Mouse (Mus musculus) embryonic facial prominence, embryonic 13.5 days (tissue): Measurements from ENCODE around the gene Lcorl. TPM values are rescaled to one million over a fixed set of nuclear protein-coding genes. Genes with fewer than 3 reads are reported as not detected.

ENCODE experiments used
- ATAC-seq: fragments of 200-750 bp; cut with Nextera tagmentation; 2 replicates; pipeline ENCODE4 v1.8.0; 2017; ENCODE audit warnings: low read depth; ENCODE audit not compliant: insufficient number of reproducible peaks, insufficient read depth, low FRiP score, low TSS enrichment
- H3K27ac ChIP-seq: fragments of 300-500 bp; sonication (generic); 2 replicates; pipeline ENCODE4 v1.5.1; 2015; ENCODE audit warnings: moderate library complexity, mild to moderate bottlenecking, inconsistent platforms
- H3K27me3 ChIP-seq: fragments of 300-500 bp; sonication (generic); 2 replicates; pipeline ENCODE4 v1.6.1; 2015; ENCODE audit warnings: mild to moderate bottlenecking, inconsistent platforms
- H3K36me3 ChIP-seq: fragments of 300-500 bp; sonication (generic); 2 replicates; pipeline ENCODE4 v1.6.1; 2015; ENCODE audit warnings: mild to moderate bottlenecking, inconsistent platforms
- H3K4me1 ChIP-seq: fragments of 300-500 bp; sonication (generic); 2 replicates; pipeline ENCODE4 v1.6.1; 2015; ENCODE audit warnings: inconsistent platforms
- H3K4me2 ChIP-seq: fragments of 300-500 bp; sonication (generic); 2 replicates; pipeline ENCODE4 v1.6.1; 2015; ENCODE audit warnings: moderate library complexity, mild to moderate bottlenecking, inconsistent platforms
- H3K4me3 ChIP-seq: fragments of 300-500 bp; sonication (generic); 2 replicates; pipeline ENCODE4 v1.5.1; 2015; ENCODE audit warnings: mild to moderate bottlenecking, inconsistent platforms
- H3K9ac ChIP-seq: fragments of 300-500 bp; sonication (generic); 2 replicates; pipeline ENCODE4 v1.6.1; 2015; ENCODE audit warnings: mild to moderate bottlenecking, inconsistent platforms
- H3K9me3 ChIP-seq: fragments of 300-500 bp; sonication (generic); 2 replicates; pipeline ENCODE4 v1.6.1; 2016; ENCODE audit warnings: inconsistent platforms
- WGBS: fragments of 180-500 bp; shearing (Covaris S2); methylation state at CpG from one replicate; pipeline ENCODE4 v1.1.7; 2015; ENCODE audit warnings: mixed read lengths; 5-methylcytosine and 5-hydroxymethylcytosine counted together
- polyA plus RNA-seq: library from polyadenylated mRNA; unstranded; fragments of >200 nt; fragmentation: Nextera tagmentation; extraction: Ambion mirVana; gene quantifications from 2 replicates; pipeline ENCODE4 v1.2.1, GENCODE M21; 2015

The Lcorl gene
- 25.2 and 26.7 TPM in 2 replicates for polyA plus RNA-seq

DNA sequence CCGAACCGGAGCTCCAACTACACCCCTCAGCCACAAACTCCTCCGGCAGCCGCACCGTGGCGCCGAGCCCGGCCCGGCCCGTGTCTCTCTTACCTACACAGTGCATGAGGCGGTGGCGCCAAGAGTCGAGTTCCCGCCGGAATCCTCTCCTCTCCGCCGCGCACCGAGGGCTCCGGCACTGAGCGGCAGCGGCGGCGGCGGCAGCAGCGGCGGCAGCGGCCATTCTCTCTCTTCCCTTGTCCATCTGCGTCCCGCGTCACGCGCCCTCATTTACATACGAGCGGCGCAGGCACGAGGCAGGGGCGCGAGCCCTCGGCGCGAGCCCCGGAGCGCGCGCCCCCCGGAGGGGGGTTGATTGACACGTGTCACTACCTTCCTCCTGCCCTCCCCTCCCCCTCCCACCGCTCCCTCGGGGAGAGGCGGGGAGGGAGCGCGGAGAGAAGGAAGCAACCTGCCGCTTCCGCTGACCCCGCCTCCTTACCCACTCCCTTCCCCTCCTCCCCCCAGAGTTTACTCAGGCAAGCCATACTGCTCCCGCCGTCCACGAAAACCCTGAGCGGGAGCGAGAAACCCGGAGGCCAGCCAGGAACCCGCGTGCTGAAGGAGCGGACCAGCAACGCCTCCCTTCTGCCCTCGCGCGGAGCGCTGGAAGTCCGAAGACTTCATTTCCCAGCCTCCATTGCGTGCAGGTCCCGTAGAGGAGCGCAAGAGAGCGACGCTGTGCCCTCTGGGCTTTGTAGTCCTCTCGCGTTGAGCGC is at the start of gene Lcorl:
TSS of gene Lcorl (minus strand) at position 362 of the 758 bp plus-strand sequence.
- Histone ChIP-seq H3K4me3 (peak within 1 kb of the TSS; percentile 88), H3K4me2 (peak within 1 kb of the TSS; percentile 78), H3K27ac (peak within 1 kb of the TSS; percentile 99), H3K9ac (peak within 1 kb of the TSS; percentile 92), H3K9me3 (no peaks in the 10 kb centered on the region), H3K4me1 (peaks cover 6% of the 10 kb centered on the region; the same call in 1 of the 2 replicates), H3K27me3 (no peaks in the 10 kb centered on the region), H3K36me3 (no peaks in the 10 kb centered on the region)
- peak; percentile 96 for ATAC-seq
- WGBS: under 1% methylated on average over 69 of the region's 79 CpGs

DNA sequence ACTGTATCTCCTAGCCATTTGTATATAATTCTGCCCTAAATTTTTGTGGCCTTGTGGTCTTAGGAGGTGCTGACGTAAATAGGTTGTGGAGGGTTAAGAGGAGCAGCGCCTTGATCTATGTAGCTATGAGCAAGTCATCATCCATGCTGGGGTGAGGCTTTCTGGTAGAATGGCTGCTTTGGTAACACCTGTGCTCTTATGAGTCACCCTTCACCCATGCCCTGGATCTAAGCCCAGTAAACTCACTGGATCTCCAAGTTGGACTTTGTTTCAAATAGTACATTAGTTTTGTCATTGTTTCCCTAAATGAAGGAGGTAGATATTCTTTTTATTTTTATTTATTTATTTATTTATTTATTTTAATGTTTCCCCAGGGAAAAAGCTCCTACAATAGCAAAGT is 47.3 kb upstream of the Lcorl start:
- WGBS: 94% methylated on average over 2 of the region's 2 CpGs
- no peaks in the 10 kb centered on the region for H3K27me3 ChIP-seq
- no peak for ATAC-seq

DNA sequence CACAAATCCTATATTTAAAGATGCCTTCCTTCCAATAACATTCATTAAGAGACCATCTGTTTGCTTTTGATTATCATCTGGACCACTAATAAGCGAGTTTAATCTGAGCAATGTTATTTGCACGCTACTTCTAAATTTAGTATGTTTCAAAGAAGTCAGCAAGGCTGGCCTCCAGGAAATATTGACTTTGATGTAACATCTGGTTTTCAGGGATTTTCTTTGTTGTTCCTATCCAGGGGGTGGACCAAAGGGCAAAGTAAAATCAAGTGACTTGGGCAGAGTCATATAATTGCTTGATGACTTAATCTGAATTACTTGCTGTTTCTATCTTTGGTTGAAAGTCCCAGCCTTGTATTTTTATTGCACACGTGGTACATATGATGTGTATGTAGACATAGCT is 45.8 kb upstream of the Lcorl start:
- Histone ChIP-seq H3K36me3 (no peaks in the 10 kb centered on the region), H3K9ac (no peak overlapping the region), H3K9me3 (no peaks in the 10 kb centered on the region), H3K27ac (no peak overlapping the region), H3K4me1 (no peaks in the 10 kb centered on the region), H3K27me3 (no peaks in the 10 kb centered on the region), H3K4me2 (no peak overlapping the region), H3K4me3 (no peak overlapping the region)
- ATAC-seq: no peak
- 27% methylated on average over 3 of the region's 3 CpGs for WGBS

More for the DNA sequence above, 47.3 kb upstream of the Lcorl start:
- Histone ChIP-seq H3K9me3 (no peaks in the 10 kb centered on the region), H3K4me2 (no peak overlapping the region), H3K4me1 (no peaks in the 10 kb centered on the region), H3K27ac (no peak overlapping the region), H3K9ac (no peak overlapping the region), H3K36me3 (no peaks in the 10 kb centered on the region), H3K4me3 (no peak overlapping the region)

DNA sequence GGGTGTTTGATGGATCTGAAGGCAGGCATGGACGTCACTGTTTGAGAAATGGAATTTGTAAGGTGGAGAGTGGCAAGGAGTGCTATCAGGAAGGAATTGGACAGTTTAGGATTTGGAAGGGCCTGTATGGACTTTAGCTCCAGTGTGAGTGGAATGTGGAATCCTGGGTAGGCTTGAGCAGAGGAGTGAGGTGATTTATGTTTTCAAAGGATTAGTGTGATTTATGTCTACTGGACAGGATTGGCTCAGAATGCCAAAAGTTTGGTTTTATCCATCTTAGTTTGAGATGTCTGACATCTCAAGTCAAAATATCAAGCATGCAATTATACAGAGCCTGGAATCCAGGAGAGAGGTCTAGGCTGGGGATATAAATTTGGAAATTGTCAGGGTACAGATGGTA is 37.9 kb upstream of the Lcorl start:
- no peak for ATAC-seq
- WGBS: 70% methylated on average over 1 of the region's 1 CpGs

DNA sequence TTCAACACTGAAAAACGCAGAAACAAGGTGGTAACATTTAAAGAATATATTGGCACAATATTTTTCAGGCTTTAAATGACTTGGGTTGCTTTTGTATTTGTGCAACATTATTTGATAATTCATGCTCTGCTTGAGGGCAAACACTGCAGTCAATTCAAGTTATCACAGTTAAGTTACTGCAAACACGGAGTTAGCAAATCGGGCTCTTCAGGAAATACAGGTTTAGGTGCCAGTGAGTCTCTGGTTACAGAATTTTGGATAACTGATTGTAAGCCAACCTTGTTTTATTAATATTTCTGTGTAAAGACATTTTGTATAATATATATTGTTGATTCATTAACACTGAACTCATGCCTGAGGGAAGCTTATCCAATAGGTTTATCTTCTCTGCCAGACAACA is 36.3 kb upstream of the Lcorl start:
- H3K27me3 ChIP-seq: no peaks in the 10 kb centered on the region
- WGBS: 56% methylated on average over 3 of the region's 3 CpGs
- H3K4me3 ChIP-seq: no peak overlapping the region
- ATAC-seq: no peak
- no peaks in the 10 kb centered on the region for H3K9me3 ChIP-seq
- no peak overlapping the region for H3K27ac ChIP-seq
- H3K36me3 ChIP-seq: no peaks in the 10 kb centered on the region
- no peak overlapping the region for H3K9ac ChIP-seq
- no peaks in the 10 kb centered on the region for H3K4me1 ChIP-seq
- no peak overlapping the region for H3K4me2 ChIP-seq

More for the DNA sequence above, 37.9 kb upstream of the Lcorl start:
- Histone ChIP-seq H3K4me2 (no peak overlapping the region), H3K4me1 (no peaks in the 10 kb centered on the region), H3K36me3 (no peaks in the 10 kb centered on the region), H3K9me3 (no peaks in the 10 kb centered on the region), H3K27me3 (no peaks in the 10 kb centered on the region), H3K27ac (no peak overlapping the region), H3K9ac (no peak overlapping the region), H3K4me3 (no peak overlapping the region)

DNA sequence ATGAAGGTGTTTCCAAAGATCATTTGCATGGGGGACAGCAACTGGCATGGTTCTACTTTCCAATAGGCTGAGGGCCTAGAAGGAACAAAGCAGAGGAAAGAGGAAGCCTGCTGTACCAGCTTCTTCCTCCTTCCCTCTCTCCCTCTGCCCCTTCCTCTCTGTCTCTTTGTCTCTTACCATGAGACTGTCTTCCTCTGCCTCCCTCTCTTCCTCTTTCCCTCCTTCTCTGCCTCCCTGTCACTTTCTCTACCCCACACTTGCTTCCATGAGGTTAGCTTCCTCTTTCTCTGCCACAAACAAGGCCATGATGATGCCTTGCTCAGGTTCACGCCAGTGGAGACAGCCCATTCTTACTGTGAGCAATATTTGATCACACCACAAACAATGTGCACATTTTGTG is 18.9 kb upstream of the Lcorl start:
- Histone ChIP-seq H3K4me3 (no peak overlapping the region), H3K4me1 (peaks cover 3% of the 10 kb centered on the region; the same call in 1 of the 2 replicates), H3K27ac (no peak overlapping the region), H3K36me3 (no peaks in the 10 kb centered on the region), H3K27me3 (no peaks in the 10 kb centered on the region), H3K9me3 (no peaks in the 10 kb centered on the region), H3K9ac (no peak overlapping the region), H3K4me2 (no peak overlapping the region)
- 87% methylated on average over 1 of the region's 1 CpGs for WGBS
- ATAC-seq: no peak

DNA sequence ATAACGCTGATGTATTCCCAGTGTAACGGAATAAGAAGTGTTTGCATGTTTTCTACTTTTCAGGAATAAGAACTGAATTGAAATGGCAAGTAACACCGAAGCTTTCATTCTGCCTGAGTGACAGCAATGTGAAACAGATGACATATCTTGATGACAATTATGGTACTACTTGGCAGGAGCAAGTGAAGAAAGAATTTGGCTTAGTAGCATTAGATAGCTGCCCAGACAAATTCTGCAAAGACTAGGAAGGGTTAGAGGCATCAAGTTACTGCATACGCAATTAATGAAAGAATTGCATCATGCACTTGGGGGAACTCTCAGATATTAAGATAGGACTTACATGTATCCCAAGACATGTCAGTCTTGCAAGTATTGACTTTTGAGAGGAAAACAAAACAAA is 18.1 kb upstream of the Lcorl start:
- ATAC-seq: no peak
- WGBS: 54% methylated on average over 4 of the region's 4 CpGs
- no peaks in the 10 kb centered on the region for H3K27me3 ChIP-seq
- H3K9me3 ChIP-seq: no peaks in the 10 kb centered on the region
- peaks cover 3% of the 10 kb centered on the region; the same call in 1 of the 2 replicates for H3K4me1 ChIP-seq
- H3K9ac ChIP-seq: no peak overlapping the region
- H3K4me2 ChIP-seq: no peak overlapping the region
- H3K36me3 ChIP-seq: no peaks in the 10 kb centered on the region
- H3K4me3 ChIP-seq: no peak overlapping the region
- no peak overlapping the region for H3K27ac ChIP-seq

DNA sequence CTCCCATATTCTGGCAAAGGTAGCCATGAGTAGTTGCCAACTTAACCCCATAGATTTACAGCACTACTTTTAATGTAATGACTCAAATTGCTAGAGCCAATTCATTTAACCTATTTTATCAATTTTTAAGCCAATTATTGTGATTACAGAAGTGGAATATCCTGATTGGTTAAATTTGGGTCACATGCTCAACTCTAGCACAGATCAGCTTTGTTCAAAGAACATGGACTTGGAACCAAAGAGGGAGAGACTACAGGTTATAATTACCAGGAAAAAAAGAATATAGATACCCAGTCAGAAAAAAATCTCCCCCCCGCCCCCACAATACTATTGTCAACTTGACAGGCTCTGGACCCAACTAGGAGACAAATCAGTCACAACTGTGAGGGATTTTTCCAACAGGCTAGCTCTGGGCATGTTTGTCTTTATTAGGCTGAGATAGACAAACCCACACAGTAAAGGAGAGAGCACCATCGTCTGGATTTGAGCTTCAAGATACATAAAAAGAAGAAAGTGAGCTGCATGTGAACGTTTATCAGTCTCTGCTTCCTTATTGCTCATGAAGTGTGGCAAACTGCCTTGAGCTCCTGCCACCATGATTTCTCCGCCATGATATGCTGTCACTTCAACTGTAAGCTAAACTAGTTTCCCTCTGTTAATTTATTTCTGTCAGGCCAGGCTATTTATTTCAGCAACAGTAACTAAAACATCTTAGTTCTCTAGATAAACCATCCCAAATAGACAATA is 17.0 kb upstream of the Lcorl start:
- H3K9me3 ChIP-seq: no peaks in the 10 kb centered on the region
- H3K4me1 ChIP-seq: peaks cover 3% of the 10 kb centered on the region; the same call in 1 of the 2 replicates
- H3K4me3 ChIP-seq: no peak overlapping the region
- H3K27ac ChIP-seq: no peak overlapping the region
- 85% methylated on average over 4 of the region's 4 CpGs for WGBS
- H3K9ac ChIP-seq: no peak overlapping the region
- H3K27me3 ChIP-seq: no peaks in the 10 kb centered on the region
- no peak for ATAC-seq
- H3K4me2 ChIP-seq: no peak overlapping the region
- H3K36me3 ChIP-seq: no peaks in the 10 kb centered on the region

DNA sequence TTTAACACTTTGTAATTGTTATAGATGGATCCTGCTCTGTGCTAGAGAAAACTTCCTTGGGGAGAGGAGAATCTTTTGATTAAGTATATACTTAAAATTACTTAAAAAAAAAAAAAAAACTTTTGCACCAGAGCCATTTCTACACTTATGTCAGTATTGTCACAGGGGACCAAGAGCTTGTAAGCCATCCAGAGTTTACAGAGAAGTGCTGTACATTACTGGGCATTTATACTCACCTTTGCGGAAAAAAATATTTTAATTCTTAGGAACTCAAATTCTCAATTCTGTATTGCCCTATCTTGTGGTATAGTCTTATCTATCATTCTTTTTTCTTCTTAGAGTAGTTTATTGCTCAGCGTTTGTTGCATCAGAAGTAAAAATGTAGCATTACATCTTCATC is 953 bp upstream of the Lcorl start:
- Histone ChIP-seq H3K27me3 (no peaks in the 10 kb centered on the region), H3K4me3 (peak overlapping the region; percentile 88), H3K9ac (no peak overlapping the region), H3K27ac (no peak overlapping the region), H3K4me2 (peak overlapping the region; percentile 78), H3K9me3 (no peaks in the 10 kb centered on the region), H3K4me1 (peaks cover 6% of the 10 kb centered on the region; the same call in 1 of the 2 replicates), H3K36me3 (no peaks in the 10 kb centered on the region)
- no peak for ATAC-seq
- WGBS: 80% methylated on average over 2 of the region's 2 CpGs

DNA sequence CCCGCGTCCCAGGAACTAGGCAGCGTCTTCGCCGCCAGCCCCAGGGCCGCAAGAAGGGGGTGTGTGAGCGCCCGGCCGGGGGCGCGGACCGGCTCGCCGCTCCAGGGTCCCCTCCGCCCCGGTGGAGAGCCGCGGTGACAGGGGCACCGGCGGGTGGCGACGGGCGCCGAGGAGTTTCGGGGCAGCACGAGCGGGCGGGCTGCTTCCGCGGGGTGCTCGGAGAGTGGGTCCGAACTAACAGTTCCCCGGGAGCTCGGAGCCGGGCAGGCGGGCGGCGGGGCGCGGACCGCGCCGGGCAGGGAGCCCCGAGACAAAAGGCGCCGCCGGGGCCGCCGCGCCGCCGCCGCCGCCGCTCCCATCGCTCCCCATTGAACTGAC is 550 bp downstream of the Lcorl start:
- 0% methylated on average over 50 of the region's 56 CpGs for WGBS
- peak overlapping the region; percentile 88 for H3K4me3 ChIP-seq
- peak overlapping the region; percentile 99 for H3K27ac ChIP-seq
- no peaks in the 10 kb centered on the region for H3K27me3 ChIP-seq
- peak overlapping the region; percentile 92 for H3K9ac ChIP-seq
- no peaks in the 10 kb centered on the region for H3K36me3 ChIP-seq
- H3K9me3 ChIP-seq: no peaks in the 10 kb centered on the region
- H3K4me1 ChIP-seq: peaks cover 6% of the 10 kb centered on the region; the same call in 1 of the 2 replicates
- peak overlapping the region; percentile 78 for H3K4me2 ChIP-seq
- peak; percentile 8 for ATAC-seq

DNA sequence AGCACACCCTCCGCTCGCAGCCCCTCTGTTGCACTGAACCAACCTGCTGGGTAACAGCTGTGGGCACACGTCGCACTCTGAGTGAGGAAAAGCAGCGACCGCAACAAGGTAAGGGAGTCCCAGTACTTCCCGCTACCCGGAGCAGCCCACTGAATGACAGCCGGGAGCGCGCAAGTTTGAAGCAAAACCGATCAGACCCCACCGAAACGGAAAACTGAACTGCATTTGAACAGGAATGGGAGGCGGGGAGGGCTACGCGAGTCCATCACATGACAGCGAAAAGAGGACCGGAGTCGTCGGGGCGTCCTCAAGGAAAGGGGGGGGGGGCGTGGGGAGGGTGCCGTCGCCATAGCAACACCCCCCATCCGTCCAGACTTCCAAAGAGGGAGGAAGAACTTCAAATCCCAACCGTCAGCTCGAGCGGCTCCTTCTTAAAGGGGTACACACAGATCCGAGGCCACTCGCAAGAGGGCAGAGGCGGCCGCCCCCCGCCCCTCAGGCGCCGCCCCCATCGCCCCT is 1.1 kb downstream of the Lcorl start:
- WGBS: under 1% methylated on average over 33 of the region's 37 CpGs
- peak overlapping the region; percentile 92 for H3K9ac ChIP-seq
- H3K36me3 ChIP-seq: no peaks in the 10 kb centered on the region
- peak overlapping the region; percentile 88 for H3K4me3 ChIP-seq
- H3K4me1 ChIP-seq: peaks cover 6% of the 10 kb centered on the region; the same call in 1 of the 2 replicates
- H3K27me3 ChIP-seq: no peaks in the 10 kb centered on the region
- H3K27ac ChIP-seq: peak overlapping the region; percentile 99
- ATAC-seq: peak; percentile 63
- no peaks in the 10 kb centered on the region for H3K9me3 ChIP-seq
- H3K4me2 ChIP-seq: peak overlapping the region; percentile 78
